Mouse (Mus musculus) neural tube, embryonic 11.5 days (tissue): ENCODE results near the gene Slc25a48. TPM values are rescaled to one million over a fixed set of nuclear protein-coding genes. Genes with fewer than 3 reads are reported as not detected.

ENCODE experiments used
- ATAC-seq: fragments of 200-750 bp; cut with Nextera tagmentation; 2 replicates; pipeline ENCODE4 v1.8.0; 2017; ENCODE audit warnings: moderate number of reproducible peaks, mild to moderate bottlenecking, moderate TSS enrichment, moderate library complexity; ENCODE audit not compliant: insufficient read depth, low FRiP score, low TSS enrichment
- DNase-seq: peaks from one replicate; pipeline ENCODE4 v3.0.0-alpha.2; 2015; ENCODE audit warnings: low spot score
- H3K27ac ChIP-seq: fragments of 300-500 bp; sonication (generic); 2 replicates; pipeline ENCODE4 v1.5.1; 2014; ENCODE audit warnings: low read depth, mild to moderate bottlenecking, low read length
- H3K27me3 ChIP-seq: fragments of 300-500 bp; sonication (generic); 2 replicates; pipeline ENCODE4 v1.6.1; 2014; ENCODE audit warnings: mild to moderate bottlenecking, low read length, mixed read lengths; ENCODE audit not compliant: control insufficient read depth, insufficient read depth
- H3K36me3 ChIP-seq: fragments of 300-500 bp; sonication (generic); 2 replicates; pipeline ENCODE4 v1.6.1; 2014; ENCODE audit warnings: mild to moderate bottlenecking, low read length, moderate library complexity, mixed read lengths; ENCODE audit not compliant: control insufficient read depth, insufficient read depth
- H3K4me1 ChIP-seq: fragments of 300-500 bp; sonication (generic); 2 replicates; pipeline ENCODE4 v1.6.1; 2014; ENCODE audit warnings: low read length, mixed read lengths; ENCODE audit not compliant: control insufficient read depth, insufficient read depth
- H3K4me2 ChIP-seq: fragments of 300-500 bp; sonication (generic); 2 replicates; pipeline ENCODE4 v1.6.1; 2014; ENCODE audit warnings: low read depth, mild to moderate bottlenecking, moderate library complexity
- H3K4me3 ChIP-seq: fragments of 300-500 bp; sonication (generic); 2 replicates; pipeline ENCODE4 v1.5.1; 2014; ENCODE audit warnings: low read depth, low read length
- H3K9ac ChIP-seq: fragments of 300-500 bp; sonication (generic); 2 replicates; pipeline ENCODE4 v1.6.1; 2014; ENCODE audit warnings: mild to moderate bottlenecking, low read length
- H3K9me3 ChIP-seq: fragments of 300-500 bp; sonication (generic); 2 replicates; pipeline ENCODE4 v1.6.1; 2016; ENCODE audit warnings: low read length; ENCODE audit not compliant: control insufficient read depth
- WGBS: fragments of 180-500 bp; shearing (Covaris S2); extraction: QIAGEN DNeasy Blood & Tissue Kit; methylation state at CpG from one replicate; pipeline ENCODE4 v1.1.7; 2014; 5-methylcytosine and 5-hydroxymethylcytosine counted together
- polyA plus RNA-seq: library from polyadenylated mRNA; unstranded; fragments of >200 nt; fragmentation: Nextera tagmentation; extraction: Ambion mirVana; gene quantifications from 2 replicates; pipeline ENCODE4 v1.2.1, GENCODE M21; 2014

Slc25a48 gene
- polyA plus RNA-seq, 1 experiment from 2014 or later, result 0.07 TPM

- ATAC-seq, result no peak
- DNase-seq, result no peak
- H3K9ac ChIP-seq, result no peak overlapping the region
- H3K4me3 ChIP-seq, result no peak overlapping the region
- 64% methylated on average over 6 of the region's 6 CpGs for WGBS
- no peaks in the 10 kb centered on the region for H3K4me1 ChIP-seq
- H3K27ac ChIP-seq, result no peak overlapping the region
- H3K36me3 ChIP-seq, result no peaks in the 10 kb centered on the region
- no peak overlapping the region for H3K4me2 ChIP-seq
- H3K27me3 ChIP-seq, result no peaks in the 10 kb centered on the region
- H3K9me3 ChIP-seq, result no peaks in the 10 kb centered on the region
These were observed 25.6 kb downstream of the Slc25a48 start for GRCm38 (mm10) chr13:56463750-56464149.

GRCm38 (mm10) chr13:56467786-56468185 is 29.6 kb downstream of the Slc25a48 start:
- H3K9me3 ChIP-seq, result no peaks in the 10 kb centered on the region
- no peak for ATAC-seq
- H3K27me3 ChIP-seq, result no peaks in the 10 kb centered on the region
- no peak overlapping the region for H3K4me2 ChIP-seq
- 93% methylated on average over 7 of the region's 7 CpGs for WGBS
- no peak overlapping the region for H3K9ac ChIP-seq
- H3K36me3 ChIP-seq, result no peaks in the 10 kb centered on the region
- DNase-seq, result no peak
- no peaks in the 10 kb centered on the region for H3K4me1 ChIP-seq
- no peak overlapping the region for H3K27ac ChIP-seq
- H3K4me3 ChIP-seq, result no peak overlapping the region

- H3K4me3 ChIP-seq, result no peak overlapping the region
- H3K4me2 ChIP-seq, result no peak overlapping the region
- no peaks in the 10 kb centered on the region for H3K36me3 ChIP-seq
- H3K9ac ChIP-seq, result no peak overlapping the region
- H3K27ac ChIP-seq, result no peak overlapping the region
- 92% methylated on average over 4 of the region's 4 CpGs for WGBS
- no peaks in the 10 kb centered on the region for H3K27me3 ChIP-seq
- no peaks in the 10 kb centered on the region for H3K9me3 ChIP-seq
- DNase-seq (no peak), ATAC-seq (no peak)
- H3K4me1 ChIP-seq, result no peaks in the 10 kb centered on the region
These were observed 30.4 kb downstream of the Slc25a48 start for GRCm38 (mm10) chr13:56468536-56468935.

GRCm38 (mm10) chr13:56471211-56471610 is 33.1 kb downstream of the Slc25a48 start:
- Histone ChIP-seq H3K4me1 (no peaks in the 10 kb centered on the region), H3K4me2 (no peak overlapping the region), H3K36me3 (no peaks in the 10 kb centered on the region), H3K9me3 (no peaks in the 10 kb centered on the region), H3K9ac (no peak overlapping the region), H3K27me3 (no peaks in the 10 kb centered on the region), H3K27ac (no peak overlapping the region), H3K4me3 (no peak overlapping the region)
- ATAC-seq, result no peak
- no peak for DNase-seq
- 89% methylated on average over 6 of the region's 6 CpGs for WGBS

GRCm38 (mm10) chr13:56471951-56472350 is 33.8 kb downstream of the Slc25a48 start:
- Histone ChIP-seq H3K27ac (no peak overlapping the region), H3K4me3 (no peak overlapping the region), H3K4me1 (no peaks in the 10 kb centered on the region), H3K9ac (no peak overlapping the region), H3K4me2 (no peak overlapping the region), H3K36me3 (no peaks in the 10 kb centered on the region), H3K27me3 (no peaks in the 10 kb centered on the region), H3K9me3 (no peaks in the 10 kb centered on the region)
- WGBS, result 64% methylated on average over 9 of the region's 9 CpGs
- ATAC-seq (no peak), DNase-seq (peak; percentile 38)

- H3K9ac ChIP-seq, result no peak overlapping the region
- H3K27ac ChIP-seq, result no peak overlapping the region
- H3K27me3 ChIP-seq, result no peaks in the 10 kb centered on the region
- H3K4me1 ChIP-seq, result no peaks in the 10 kb centered on the region
- H3K4me2 ChIP-seq, result no peak overlapping the region
- no peak for ATAC-seq
- no peak overlapping the region for H3K4me3 ChIP-seq
- WGBS, result 93% methylated on average over 9 of the region's 9 CpGs
- DNase-seq, result no peak
- no peaks in the 10 kb centered on the region for H3K9me3 ChIP-seq
- H3K36me3 ChIP-seq, result no peaks in the 10 kb centered on the region
These were observed 34.5 kb downstream of the Slc25a48 start for GRCm38 (mm10) chr13:56472661-56473060.

- H3K9me3 ChIP-seq, result no peaks in the 10 kb centered on the region
These were observed 37.2 kb downstream of the Slc25a48 start for GRCm38 (mm10) chr13:56475363-56475762.

GRCm38 (mm10) chr13:56476790-56477189 is 38.6 kb downstream of the Slc25a48 start:
- Histone ChIP-seq H3K4me2 (no peak overlapping the region), H3K4me1 (no peaks in the 10 kb centered on the region), H3K9ac (no peak overlapping the region)

More at GRCm38 (mm10) chr13:56475363-56475762, 37.2 kb downstream of the Slc25a48 start:
- Histone ChIP-seq H3K27ac (no peak overlapping the region), H3K4me2 (no peak overlapping the region), H3K27me3 (no peaks in the 10 kb centered on the region), H3K36me3 (no peaks in the 10 kb centered on the region), H3K9ac (no peak overlapping the region), H3K4me1 (no peaks in the 10 kb centered on the region), H3K4me3 (no peak overlapping the region)
- ATAC-seq, result no peak
- 37% methylated on average over 4 of the region's 4 CpGs for WGBS
- DNase-seq, result peak; percentile 57

GRCm38 (mm10) chr13:56477271-56477670 is 39.1 kb downstream of the Slc25a48 start:
- Histone ChIP-seq H3K36me3 (no peaks in the 10 kb centered on the region), H3K4me3 (no peak overlapping the region), H3K4me2 (no peak overlapping the region), H3K9ac (no peak overlapping the region), H3K27ac (no peak overlapping the region), H3K9me3 (no peaks in the 10 kb centered on the region), H3K4me1 (no peaks in the 10 kb centered on the region), H3K27me3 (no peaks in the 10 kb centered on the region)
- 61% methylated on average over 6 of the region's 6 CpGs for WGBS
- DNase-seq, result peak; percentile 15
- no peak for ATAC-seq

More at GRCm38 (mm10) chr13:56476790-56477189, 38.6 kb downstream of the Slc25a48 start:
- WGBS, result 80% methylated on average over 5 of the region's 5 CpGs
- no peak for DNase-seq
- Histone ChIP-seq H3K9me3 (no peaks in the 10 kb centered on the region), H3K36me3 (no peaks in the 10 kb centered on the region), H3K4me3 (no peak overlapping the region), H3K27ac (no peak overlapping the region), H3K27me3 (no peaks in the 10 kb centered on the region)
- no peak for ATAC-seq
